Mouse (Mus musculus) erythroblast, embryonic 14.5 days (primary cell): ENCODE results near the gene Prune2. TPM values are rescaled to one million over a fixed set of nuclear protein-coding genes. Genes with fewer than 3 reads are reported as not detected.

Source experiments
- H3K27me3 ChIP-seq: 2 replicates; pipeline ENCODE4 v1.6.1; 2012; ENCODE audit warnings: inconsistent platforms; ENCODE audit not compliant: control insufficient read depth
- H3K36me3 ChIP-seq: 2 replicates; pipeline ENCODE4 v1.6.1; 2012; ENCODE audit warnings: mild to moderate bottlenecking, inconsistent platforms; ENCODE audit not compliant: control insufficient read depth
- H3K4me1 ChIP-seq: 2 replicates; pipeline ENCODE4 v1.6.1; 2012; ENCODE audit warnings: inconsistent platforms; ENCODE audit not compliant: control insufficient read depth
- H3K4me3 ChIP-seq: replicated peaks from 2 replicates; pipeline ENCODE3; 2012; ENCODE audit warnings: moderate library complexity, mild to moderate bottlenecking, inconsistent platforms
- H3K9me3 ChIP-seq: 2 replicates; pipeline ENCODE4 v1.6.1; 2012; ENCODE audit warnings: low read length, inconsistent platforms, mixed read lengths; ENCODE audit not compliant: control insufficient read depth
- GATA1 ChIP-seq: IDR thresholded peaks from 2 replicates; pipeline ENCODE4 v1.6.1; 2012; ENCODE audit warnings: low read length, inconsistent platforms, mixed read lengths
- TAL1 ChIP-seq: IDR thresholded peaks from 3 replicates; pipeline ENCODE4 v1.6.1; 2012; ENCODE audit warnings: low read length, inconsistent platforms, mixed read lengths
- polyA plus RNA-seq: library from polyadenylated mRNA; stranded (reverse); fragments of >175 nt; gene quantifications from 2 replicates; pipeline ENCODE4 v1.2.3, GENCODE M21; 2012

Gene Prune2
- not detected in 2 replicates for polyA plus RNA-seq

GRCm38 (mm10) chr19:16955613-16956271 is at the start of gene Prune2:
Gene Prune2 (plus strand): TSS chr19:16956118.
- TF ChIP-seq TAL1: no peak
- TF ChIP-seq GATA1: no peak
- H3K27me3 ChIP-seq: peaks cover 22% of the 10 kb centered on the region
- no peaks in the 10 kb centered on the region for H3K9me3 ChIP-seq
- no peak within 1 kb of the TSS for H3K4me3 ChIP-seq
- H3K36me3 ChIP-seq: no peaks in the 10 kb centered on the region
- peaks cover 9% of the 10 kb centered on the region for H3K4me1 ChIP-seq

GRCm38 (mm10) chr19:16911507-16911906 is 44.4 kb upstream of the Prune2 start:
- TF ChIP-seq GATA1: no peak
- no peak for TF ChIP-seq TAL1
- Histone ChIP-seq H3K4me1 (no peaks in the 10 kb centered on the region), H3K27me3 (no peaks in the 10 kb centered on the region), H3K4me3 (no peak overlapping the region), H3K9me3 (no peaks in the 10 kb centered on the region), H3K36me3 (no peaks in the 10 kb centered on the region)

GRCm38 (mm10) chr19:16924516-16924915 is 31.4 kb upstream of the Prune2 start:
- Histone ChIP-seq H3K36me3 (no peaks in the 10 kb centered on the region), H3K4me1 (no peaks in the 10 kb centered on the region), H3K9me3 (no peaks in the 10 kb centered on the region), H3K27me3 (no peaks in the 10 kb centered on the region), H3K4me3 (no peak overlapping the region)
- no peak for TF ChIP-seq GATA1
- no peak for TF ChIP-seq TAL1

- Histone ChIP-seq H3K27me3 (no peaks in the 10 kb centered on the region), H3K4me3 (no peak overlapping the region)
- TF ChIP-seq TAL1 (no peak), GATA1 (no peak)
Measured at GRCm38 (mm10) chr19:16934664-16935063, 21.3 kb upstream of the Prune2 start.

GRCm38 (mm10) chr19:16948794-16949313 is 7.1 kb upstream of the Prune2 start:
- Histone ChIP-seq H3K4me3 (no peak overlapping the region), H3K9me3 (no peaks in the 10 kb centered on the region), H3K36me3 (no peaks in the 10 kb centered on the region), H3K4me1 (no peaks in the 10 kb centered on the region), H3K27me3 (no peaks in the 10 kb centered on the region)
- TF ChIP-seq GATA1 (no peak), TAL1 (no peak)

More at GRCm38 (mm10) chr19:16934664-16935063, 21.3 kb upstream of the Prune2 start:
- Histone ChIP-seq H3K4me1 (no peaks in the 10 kb centered on the region), H3K9me3 (no peaks in the 10 kb centered on the region), H3K36me3 (no peaks in the 10 kb centered on the region)

- Histone ChIP-seq H3K4me1 (no peaks in the 10 kb centered on the region), H3K36me3 (no peaks in the 10 kb centered on the region), H3K27me3 (no peaks in the 10 kb centered on the region; the same call in 1 of the 2 replicates), H3K4me3 (no peak overlapping the region), H3K9me3 (no peaks in the 10 kb centered on the region)
- no peak for TF ChIP-seq TAL1
- no peak for TF ChIP-seq GATA1
Measured at GRCm38 (mm10) chr19:16949341-16949740, 6.6 kb upstream of the Prune2 start.

- Histone ChIP-seq H3K4me3 (no peak overlapping the region), H3K27me3 (peaks cover 3% of the 10 kb centered on the region), H3K9me3 (no peaks in the 10 kb centered on the region), H3K4me1 (no peaks in the 10 kb centered on the region), H3K36me3 (no peaks in the 10 kb centered on the region)
- no peak for TF ChIP-seq GATA1
- no peak for TF ChIP-seq TAL1
Measured at GRCm38 (mm10) chr19:16950051-16950450, 5.9 kb upstream of the Prune2 start.

GRCm38 (mm10) chr19:16950664-16951363 is 5.1 kb upstream of the Prune2 start:
- no peaks in the 10 kb centered on the region for H3K36me3 ChIP-seq

GRCm38 (mm10) chr19:16954736-16955135 is 1.2 kb upstream of the Prune2 start:
- peaks cover 9% of the 10 kb centered on the region for H3K4me1 ChIP-seq
- H3K4me3 ChIP-seq: no peak overlapping the region
- H3K36me3 ChIP-seq: no peaks in the 10 kb centered on the region
- H3K27me3 ChIP-seq: peaks cover 22% of the 10 kb centered on the region
- TF ChIP-seq GATA1 (no peak), TAL1 (no peak)
- H3K9me3 ChIP-seq: no peaks in the 10 kb centered on the region

More at GRCm38 (mm10) chr19:16950664-16951363, 5.1 kb upstream of the Prune2 start:
- Histone ChIP-seq H3K9me3 (no peaks in the 10 kb centered on the region), H3K27me3 (peaks cover 11% of the 10 kb centered on the region), H3K4me1 (peaks cover 1% of the 10 kb centered on the region; the same call in 1 of the 2 replicates), H3K4me3 (no peak overlapping the region)
- TF ChIP-seq GATA1 (no peak), TAL1 (no peak)
